Mouse (Mus musculus): ENCODE data around the gene Bhlhe23. TPM values are rescaled to one million over a fixed set of nuclear protein-coding genes. Genes with fewer than 3 reads are reported as not detected.

The Bhlhe23 gene
- total RNA-seq, 2 experiments from 2014 or later, result not detected

GRCm38 (mm10) chr2:180775641-180776040, 1.1 kb downstream of the Bhlhe23 start:
- no peak for DNase-seq (ENCODE audit: low spot score in 2 of 2)

- DNase-seq (ENCODE audit: low spot score in 2 of 2), result no peak
Measured at GRCm38 (mm10) chr2:180775223-180775622, 1.5 kb downstream of the Bhlhe23 start.

GRCm38 (mm10) chr2:180765713-180766112, 11.0 kb downstream of the Bhlhe23 start:
- DNase-seq (ENCODE audit: low spot score in 2 of 2), result no peak

- DNase-seq (ENCODE audit: low spot score in 2 of 2), result no peak
Measured at GRCm38 (mm10) chr2:180764986-180765385, 11.7 kb downstream of the Bhlhe23 start.

GRCm38 (mm10) chr2:180758513-180759263, 18.0 kb downstream of the Bhlhe23 start:
- DNase-seq (ENCODE audit: low spot score in 2 of 2), result no peak

GRCm38 (mm10) chr2:180756786-180757185, 19.9 kb downstream of the Bhlhe23 start:
- no peak for DNase-seq (ENCODE audit: low spot score in 2 of 2)

- DNase-seq (ENCODE audit: low spot score in 2 of 2), result peak; percentile 43 to 49
Measured at GRCm38 (mm10) chr2:180755896-180756295, 20.8 kb downstream of the Bhlhe23 start.

- no peak for DNase-seq (ENCODE audit: low spot score in 2 of 2)
Measured at GRCm38 (mm10) chr2:180754976-180755688, 21.6 kb downstream of the Bhlhe23 start.

- DNase-seq (ENCODE audit: low spot score in 2 of 2), result no peak
Measured at GRCm38 (mm10) chr2:180748904-180749303, 27.8 kb downstream of the Bhlhe23 start.

- no peak for DNase-seq (ENCODE audit: low spot score in 2 of 2)
Measured at GRCm38 (mm10) chr2:180746569-180747192, 30.0 kb downstream of the Bhlhe23 start.

- peak; percentile 83 to 92 for DNase-seq (ENCODE audit: low spot score in 2 of 2)
Measured at GRCm38 (mm10) chr2:180745248-180745927, 31.3 kb downstream of the Bhlhe23 start.

- no peak for DNase-seq (ENCODE audit: low spot score in 2 of 2)
Measured at GRCm38 (mm10) chr2:180743321-180743720, 33.4 kb downstream of the Bhlhe23 start.

GRCm38 (mm10) chr2:180742820-180743219, 33.9 kb downstream of the Bhlhe23 start:
- DNase-seq (ENCODE audit: low spot score in 2 of 2), result no peak

GRCm38 (mm10) chr2:180741421-180741820, 35.3 kb downstream of the Bhlhe23 start:
- DNase-seq (ENCODE audit: low spot score in 2 of 2), result no peak

- DNase-seq (ENCODE audit: low spot score in 2 of 2), result no peak
Measured at GRCm38 (mm10) chr2:180740349-180740748, 36.4 kb downstream of the Bhlhe23 start.

GRCm38 (mm10) chr2:180737984-180738383, 38.7 kb downstream of the Bhlhe23 start:
- no peak for DNase-seq (ENCODE audit: low spot score in 2 of 2)

GRCm38 (mm10) chr2:180735232-180735631, 41.5 kb downstream of the Bhlhe23 start:
- DNase-seq (ENCODE audit: low spot score in 2 of 2), result no peak

- DNase-seq (ENCODE audit: low spot score in 2 of 2), result no peak
Measured at GRCm38 (mm10) chr2:180731984-180732383, 44.7 kb downstream of the Bhlhe23 start.

GRCm38 (mm10) chr2:180731036-180731435, 45.7 kb downstream of the Bhlhe23 start:
- DNase-seq (ENCODE audit: low spot score in 2 of 2), result peak in 1 of 2 experiments; percentile 23

GRCm38 (mm10) chr2:180727613-180728021, 49.1 kb downstream of the Bhlhe23 start:
- no peak for DNase-seq (ENCODE audit: low spot score in 2 of 2)
